Comparison of ENCODE assay signal across 8 mouse cellular contexts in the genomic region with DNA sequence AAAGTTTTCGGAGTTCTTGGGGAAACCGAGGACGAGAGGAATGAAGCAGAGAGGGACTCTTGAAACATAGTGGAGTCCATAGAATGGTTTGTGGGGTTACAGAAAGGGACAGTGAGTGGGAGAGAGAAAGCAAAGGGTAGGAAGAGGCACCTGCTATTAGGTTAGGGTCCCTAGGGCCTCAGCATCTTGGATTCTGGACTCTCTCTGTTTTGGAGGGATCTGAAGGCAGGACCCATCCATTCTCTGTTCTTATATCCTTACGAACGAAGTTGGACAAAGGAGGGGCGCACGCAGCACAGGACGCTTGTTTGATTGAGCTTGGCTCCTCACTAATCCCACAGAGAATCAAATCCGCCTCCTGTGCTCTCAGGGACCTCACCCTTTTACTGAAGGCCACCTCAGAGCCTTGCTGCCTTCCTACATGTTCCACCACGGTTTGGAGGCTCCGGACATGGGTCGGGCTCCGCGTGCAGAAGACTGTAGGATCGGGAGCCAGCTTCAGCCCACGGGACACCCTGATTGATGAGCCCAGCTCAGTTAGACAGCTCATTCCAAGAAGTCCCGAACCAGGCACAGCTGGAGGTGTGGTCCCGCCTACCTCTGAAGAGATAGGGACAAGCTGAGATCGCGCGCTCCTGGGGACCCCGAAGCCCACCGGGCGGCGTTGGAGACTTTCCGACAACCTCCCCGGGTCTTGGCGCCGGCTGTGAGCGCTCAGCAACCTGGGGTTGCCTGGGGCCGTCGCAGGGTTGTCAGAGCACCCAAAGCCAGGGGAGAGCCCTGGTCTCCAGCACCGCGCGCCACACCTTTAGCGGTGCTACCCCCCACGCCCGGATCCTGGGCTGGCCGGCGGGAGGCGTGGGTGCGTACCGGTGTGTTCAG. TPM values are rescaled to one million over a fixed set of nuclear protein-coding genes. Genes with fewer than 3 reads are reported as not detected.
DNase-seq lines count a peak whose midpoint lies in the region; ATAC-seq and TF ChIP-seq lines count a peak whose summit lies in the region.

No protein-coding gene starts in this region.

- H3K27me3 ChIP-seq in forebrain, embryonic 16.5 days (replicated peaks; ENCODE audit: control insufficient read depth, insufficient read depth, low read length) = no peaks in the 10 kb centered on the region
- no peaks in the 10 kb centered on the region; the same call in 1 of the 2 replicates for H3K27me3 ChIP-seq in limb, embryonic 14.5 days (ENCODE audit: control insufficient read depth, insufficient read depth, low read length)
- H3K27me3 ChIP-seq in small intestine, adult 2 months (ENCODE audit: control insufficient read depth, insufficient read depth, low read length) = peaks cover 19% of the 10 kb centered on the region

- no peaks in the 10 kb centered on the region for H3K36me3 ChIP-seq in forebrain, embryonic 16.5 days (ENCODE audit: control insufficient read depth, insufficient read depth)
- no peaks in the 10 kb centered on the region for H3K36me3 ChIP-seq in limb, embryonic 14.5 days (ENCODE audit: control insufficient read depth, insufficient read depth, low read length)
- no peaks in the 10 kb centered on the region for H3K36me3 ChIP-seq in small intestine, adult 2 months (ENCODE audit: control insufficient read depth, insufficient read depth, low read length)

- WGBS in forebrain, embryonic 16.5 days = 3% methylated on average over 43 of the region's 43 CpGs
- WGBS in limb, embryonic 14.5 days = 5% methylated on average over 34 of the region's 43 CpGs
- 7% methylated on average over 43 of the region's 43 CpGs for WGBS in small intestine, adult 2 months

- no peak for TF ChIP-seq POLR2A in limb, embryonic 14.5 days (IDR thresholded peaks at IDR 0.05; ENCODE audit: borderline replicate concordance, extremely low read depth, insufficient read depth, insufficient read length)
- TF ChIP-seq POLR2A in small intestine, adult 2 months (IDR thresholded peaks at IDR 0.05; ENCODE audit: low read depth, low read length) = no peak

- no peak; the same call in 1 of the 2 replicates for ATAC-seq in forebrain, embryonic 16.5 days
- peak; percentile 24; the same call in 1 of the 2 replicates for ATAC-seq in limb, embryonic 14.5 days (ENCODE audit: low FRiP score, low read depth)

- peak overlapping the region; percentile 72 for H3K4me3 ChIP-seq in forebrain, embryonic 16.5 days (replicated peaks; ENCODE audit: low read length)
- H3K4me3 ChIP-seq in limb, embryonic 14.5 days (replicated peaks; ENCODE audit: low read length) = peak overlapping the region; percentile 86
- H3K4me3 ChIP-seq in small intestine, adult 2 months (ENCODE audit: low read depth, low read length) = peak overlapping the region; percentile 58

- H3K9ac ChIP-seq in forebrain, embryonic 16.5 days (replicated peaks; ENCODE audit: low read depth, low read length) = peak overlapping the region; percentile 98
- peak overlapping the region; percentile 88 for H3K9ac ChIP-seq in limb, embryonic 14.5 days (ENCODE audit: low read depth, low read length, severe bottlenecking)

- TF ChIP-seq CTCF in small intestine, adult 2 months (IDR thresholded peaks at IDR 0.05; ENCODE audit: extremely low read depth, insufficient read length, insufficient replicate concordance, low read depth, low read length) = no peak

- peak overlapping the region; percentile 72 for H3K4me2 ChIP-seq in forebrain, embryonic 16.5 days (ENCODE audit: low read length)
- peak overlapping the region; percentile 93 for H3K4me2 ChIP-seq in limb, embryonic 14.5 days (replicated peaks; ENCODE audit: low read depth, low read length, severe bottlenecking)

- H3K4me1 ChIP-seq in forebrain, embryonic 16.5 days (replicated peaks; ENCODE audit: control insufficient read depth, insufficient read depth, low read length) = peaks cover 52% of the 10 kb centered on the region
- H3K4me1 ChIP-seq in limb, embryonic 14.5 days (ENCODE audit: control insufficient read depth, insufficient read depth, low read length) = 0 out of 2 replicates have a peak, but pooled peaks cover 3% of the 10 kb centered on the region
- H3K4me1 ChIP-seq in small intestine, adult 2 months (ENCODE audit: control insufficient read depth, insufficient read depth, insufficient read length, low read length) = peaks cover 4% of the 10 kb centered on the region; the same call in 1 of the 2 replicates

- peak overlapping the region; percentile 95 for H3K27ac ChIP-seq in forebrain, embryonic 16.5 days (ENCODE audit: low read length)
- H3K27ac ChIP-seq in limb, embryonic 14.5 days (replicated peaks; ENCODE audit: low read depth, low read length) = peak overlapping the region; percentile 80
- no peak overlapping the region for H3K27ac ChIP-seq in small intestine, adult 2 months (ENCODE audit: insufficient read depth, low read depth, low read length)

- no peaks in the 10 kb centered on the region for H3K9me3 ChIP-seq in forebrain, embryonic 16.5 days (ENCODE audit: control insufficient read depth, low read length)
- H3K9me3 ChIP-seq in limb, embryonic 14.5 days (ENCODE audit: control insufficient read depth, low read length) = no peaks in the 10 kb centered on the region

- DNase-seq in heart, adult 11 months = peak; percentile 79
- no peak for DNase-seq in heart, postnatal 36 days
- DNase-seq in R1 (ENCODE audit: low read depth, low spot score) = peak; percentile 50
- DNase-seq in limb, embryonic 14.5 days (ENCODE audit: low spot score) = peak; percentile 9
- no peak for DNase-seq in ovary, postnatal 14 days (ENCODE audit: low spot score)
- no peak for DNase-seq in ovary, postnatal 10 days (ENCODE audit: low spot score)

- intact Hi-C loops in heart, postnatal 36 days (cut with DNase I) = loop anchor here (10.0 kb wide), 1 partner anchor 357 kb away; no protein-coding TSS in a partner anchor

RNA-seq across cellular contexts. Expression of gene St8sia2, which starts 1.3 kb away (rescaled TPM):
- under 1 TPM; 0.19 TPM for total RNA-seq in heart, postnatal 36 days (2021)
- polyA plus RNA-seq in forebrain, embryonic 16.5 days (2015; fragmentation: Nextera tagmentation; extraction: Ambion mirVana) = 84.4 and 86.3 TPM in 2 replicates
- 17.2 and 21.2 TPM in 2 replicates for polyA plus RNA-seq in limb, embryonic 14.5 days (2012; rRNA removed)
- polyA plus RNA-seq in limb, embryonic 14.5 days (2014; fragmentation: Nextera tagmentation; extraction: Ambion mirVana) = 18.0 and 22.3 TPM in 2 replicates
- polyA plus RNA-seq in small intestine, adult 2 months (2012; rRNA removed) = 0.18 and 0.39 TPM in 2 replicates

Comparison
In these comparisons a context has a peak if more than half of its experiments do, and no peak if none do; other contexts are left out.
1. DNase-seq: peak in heart, adult 11 months (single experiment), R1 (single experiment) and limb, embryonic 14.5 days (single experiment); none in heart, postnatal 36 days (0 of 2), ovary, postnatal 14 days (single experiment) and ovary, postnatal 10 days (single experiment).
2. RNA of gene St8sia2, which starts 1.3 kb away (polyA plus RNA-seq): 84.4 to 86.3 TPM in forebrain, embryonic 16.5 days and 17.2 to 22.3 TPM in limb, embryonic 14.5 days; 0.18 to 0.39 TPM in small intestine, adult 2 months; every median in the first group is over 10 times any median in the second.
3. Peak in every context shown above with its lines, with median percentiles within 50 percentile points of each other: H3K4me3 ChIP-seq.